Mouse (Mus musculus): ENCODE results near the gene Phf23. TPM values are rescaled to one million over a fixed set of nuclear protein-coding genes. Genes with fewer than 3 reads are reported as not detected.
A peak's percentile ranks its signal among the peaks of the same experiment; 100 is the strongest.
"Not testable (repeated sequence)": the region's sequence is repeated elsewhere in the genome, so short reads cannot be mapped to it uniquely, and the experiment has no call there.

Gene Phf23
- polyA plus RNA-seq, 1 experiment from 2014 or later = 43.8 TPM

- H3K9ac ChIP-seq = peak overlapping the region; percentile 44; the same call in 1 of the 2 replicates
- WGBS = 81% methylated on average over 2 of the region's 2 CpGs
Measured at GRCm38 (mm10) chr11:70002471-70002870, 6.9 kb downstream of the Phf23 start.

GRCm38 (mm10) chr11:70005521-70005920, 9.9 kb downstream of the Phf23 start:
- Histone ChIP-seq H3K4me1 (peaks cover 30% of the 10 kb centered on the region), H3K27me3 (replicated peaks) (no peaks in the 10 kb centered on the region), H3K27ac (replicated peaks) (no peak overlapping the region), H3K36me3 (peaks cover 65% of the 10 kb centered on the region), H3K4me2 (no peak overlapping the region), H3K4me3 (no peak overlapping the region), H3K9ac (no peak overlapping the region), H3K9me3 (no peaks in the 10 kb centered on the region)
- ATAC-seq (ENCODE audit: extremely low read depth, insufficient number of reproducible peaks, low FRiP score, low TSS enrichment) = no peak
- 53% methylated on average over 5 of the region's 5 CpGs for WGBS

More at GRCm38 (mm10) chr11:70002471-70002870, 6.9 kb downstream of the Phf23 start:
- Histone ChIP-seq H3K4me2 (peak overlapping the region; percentile 79), H3K27me3 (replicated peaks) (no peaks in the 10 kb centered on the region), H3K27ac (replicated peaks) (no peak overlapping the region), H3K36me3 (peaks cover 61% of the 10 kb centered on the region), H3K4me1 (peaks cover 49% of the 10 kb centered on the region), H3K4me3 (peak overlapping the region; percentile 79), H3K9me3 (no peaks in the 10 kb centered on the region)
- no peak for ATAC-seq (ENCODE audit: extremely low read depth, insufficient number of reproducible peaks, low FRiP score, low TSS enrichment)

- no peak overlapping the region for H3K27ac ChIP-seq (replicated peaks)
- no peaks in the 10 kb centered on the region for H3K27me3 ChIP-seq (replicated peaks)
- H3K36me3 ChIP-seq = peaks cover 93% of the 10 kb centered on the region
- no peak overlapping the region for H3K4me2 ChIP-seq
- H3K9me3 ChIP-seq = no peaks in the 10 kb centered on the region
- WGBS = 83% methylated on average over 6 of the region's 6 CpGs
- H3K4me3 ChIP-seq = no peak overlapping the region
- H3K4me1 ChIP-seq = peaks cover 16% of the 10 kb centered on the region
- no peak for ATAC-seq (ENCODE audit: extremely low read depth, insufficient number of reproducible peaks, low FRiP score, low TSS enrichment)
- no peak overlapping the region for H3K9ac ChIP-seq
Measured at GRCm38 (mm10) chr11:70010033-70010432, 14.5 kb downstream of the Phf23 start.

GRCm38 (mm10) chr11:70010548-70010947, 15.0 kb downstream of the Phf23 start:
- no peak overlapping the region for H3K27ac ChIP-seq (replicated peaks)
- H3K4me3 ChIP-seq = no peak overlapping the region
- 85% methylated on average over 12 of the region's 12 CpGs for WGBS
- peaks cover 19% of the 10 kb centered on the region for H3K4me1 ChIP-seq
- no peak overlapping the region for H3K9ac ChIP-seq
- H3K27me3 ChIP-seq (replicated peaks) = no peaks in the 10 kb centered on the region
- peaks cover 87% of the 10 kb centered on the region for H3K36me3 ChIP-seq
- H3K9me3 ChIP-seq = no peaks in the 10 kb centered on the region
- ATAC-seq (ENCODE audit: extremely low read depth, insufficient number of reproducible peaks, low FRiP score, low TSS enrichment) = no peak
- H3K4me2 ChIP-seq = no peak overlapping the region

- no peak overlapping the region for H3K4me3 ChIP-seq
- H3K4me1 ChIP-seq = peaks cover 22% of the 10 kb centered on the region
- no peak for ATAC-seq (ENCODE audit: extremely low read depth, insufficient number of reproducible peaks, low FRiP score, low TSS enrichment)
- WGBS = 88% methylated on average over 10 of the region's 10 CpGs
- no peak overlapping the region for H3K4me2 ChIP-seq
- H3K27ac ChIP-seq (replicated peaks) = no peak overlapping the region
- H3K9ac ChIP-seq = no peak overlapping the region
- no peaks in the 10 kb centered on the region for H3K9me3 ChIP-seq
- no peaks in the 10 kb centered on the region for H3K27me3 ChIP-seq (replicated peaks)
- peaks cover 83% of the 10 kb centered on the region for H3K36me3 ChIP-seq
Measured at GRCm38 (mm10) chr11:70010961-70011360, 15.4 kb downstream of the Phf23 start.

GRCm38 (mm10) chr11:70012931-70013330, 17.4 kb downstream of the Phf23 start:
- H3K36me3 ChIP-seq = peaks cover 64% of the 10 kb centered on the region
- H3K9ac ChIP-seq = 0 out of 2 replicates have a peak overlapping the region, but pooled peaks have one; percentile 24
- H3K4me2 ChIP-seq = no peak overlapping the region
- no peak overlapping the region for H3K27ac ChIP-seq (replicated peaks)
- no peaks in the 10 kb centered on the region for H3K27me3 ChIP-seq (replicated peaks)
- no peak overlapping the region for H3K4me3 ChIP-seq
- peaks cover 34% of the 10 kb centered on the region for H3K4me1 ChIP-seq
- no peak for ATAC-seq (ENCODE audit: extremely low read depth, insufficient number of reproducible peaks, low FRiP score, low TSS enrichment)
- 86% methylated on average over 9 of the region's 9 CpGs for WGBS
- H3K9me3 ChIP-seq = no peaks in the 10 kb centered on the region

- Histone ChIP-seq H3K27ac (replicated peaks) (no peak overlapping the region), H3K4me1 (peaks cover 37% of the 10 kb centered on the region), H3K4me2 (no peak overlapping the region), H3K27me3 (replicated peaks) (no peaks in the 10 kb centered on the region), H3K4me3 (no peak overlapping the region), H3K36me3 (peaks cover 59% of the 10 kb centered on the region), H3K9me3 (no peaks in the 10 kb centered on the region), H3K9ac (0 out of 2 replicates have a peak overlapping the region, but pooled peaks have one; percentile 24)
- ATAC-seq (ENCODE audit: extremely low read depth, insufficient number of reproducible peaks, low FRiP score, low TSS enrichment) = no peak
- WGBS = 85% methylated on average over 3 of the region's 3 CpGs
Measured at GRCm38 (mm10) chr11:70013408-70013807, 17.8 kb downstream of the Phf23 start.

GRCm38 (mm10) chr11:70014051-70014450, 18.5 kb downstream of the Phf23 start:
- no peak overlapping the region for H3K27ac ChIP-seq (replicated peaks)

GRCm38 (mm10) chr11:70014880-70015558, 19.4 kb downstream of the Phf23 start, which contains the start of gene Acadvl:
TSS of gene Acadvl (minus strand) at chr11:70015411.
- Histone ChIP-seq H3K27me3 (replicated peaks) (no peaks in the 10 kb centered on the region), H3K9ac (peak within 1 kb of the TSS; percentile 90), H3K4me3 (peak within 1 kb of the TSS; percentile 69), H3K27ac (replicated peaks) (peak within 1 kb of the TSS; percentile 83), H3K4me1 (peaks cover 53% of the 10 kb centered on the region), H3K36me3 (peaks cover 43% of the 10 kb centered on the region), H3K9me3 (no peaks in the 10 kb centered on the region), H3K4me2 (peak within 1 kb of the TSS; percentile 80)
- WGBS = under 1% methylated on average over 35 of the region's 35 CpGs
- peak; percentile 70; the same call in 1 of the 2 replicates for ATAC-seq (ENCODE audit: extremely low read depth, insufficient number of reproducible peaks, low FRiP score, low TSS enrichment)

More at GRCm38 (mm10) chr11:70014051-70014450, 18.5 kb downstream of the Phf23 start:
- Histone ChIP-seq H3K4me3 (peak overlapping the region; percentile 69), H3K4me1 (peaks cover 43% of the 10 kb centered on the region), H3K27me3 (replicated peaks) (no peaks in the 10 kb centered on the region), H3K9me3 (no peaks in the 10 kb centered on the region), H3K9ac (peak overlapping the region; percentile 90), H3K4me2 (peak overlapping the region; percentile 80), H3K36me3 (peaks cover 52% of the 10 kb centered on the region)
- WGBS = 52% methylated on average over 5 of the region's 5 CpGs
- ATAC-seq (ENCODE audit: extremely low read depth, insufficient number of reproducible peaks, low FRiP score, low TSS enrichment) = no peak

GRCm38 (mm10) chr11:70015677-70016076, 20.1 kb downstream of the Phf23 start:
- Histone ChIP-seq H3K4me1 (peaks cover 59% of the 10 kb centered on the region), H3K36me3 (peaks cover 36% of the 10 kb centered on the region)

GRCm38 (mm10) chr11:70016177-70016576, 20.6 kb downstream of the Phf23 start:
- WGBS = 84% methylated on average over 2 of the region's 2 CpGs
- peaks cover 31% of the 10 kb centered on the region for H3K36me3 ChIP-seq
- H3K4me1 ChIP-seq = peaks cover 63% of the 10 kb centered on the region
- not testable (repeated sequence) for H3K4me2 ChIP-seq; H3K4me3 ChIP-seq; H3K27ac ChIP-seq (replicated peaks); ATAC-seq (ENCODE audit: extremely low read depth, insufficient number of reproducible peaks, low FRiP score, low TSS enrichment); H3K27me3 ChIP-seq (replicated peaks); H3K9ac ChIP-seq; H3K9me3 ChIP-seq

More at GRCm38 (mm10) chr11:70015677-70016076, 20.1 kb downstream of the Phf23 start:
- ATAC-seq (ENCODE audit: extremely low read depth, insufficient number of reproducible peaks, low FRiP score, low TSS enrichment) = no peak
- peak overlapping the region; percentile 80 for H3K4me2 ChIP-seq
- no peaks in the 10 kb centered on the region for H3K9me3 ChIP-seq
- H3K4me3 ChIP-seq = peak overlapping the region; percentile 69
- H3K9ac ChIP-seq = no peak overlapping the region
- no peak overlapping the region for H3K27ac ChIP-seq (replicated peaks)
- WGBS = 55% methylated on average over 6 of the region's 6 CpGs
- H3K27me3 ChIP-seq (replicated peaks) = no peaks in the 10 kb centered on the region

GRCm38 (mm10) chr11:70016669-70017068, 21.1 kb downstream of the Phf23 start, which contains the start of gene Dlg4:
TSS of gene Dlg4 (plus strand) at chr11:70016942.
- Histone ChIP-seq H3K9ac (peak within 1 kb of the TSS; percentile 90), H3K4me3 (peak within 1 kb of the TSS; percentile 66), H3K4me1 (peaks cover 68% of the 10 kb centered on the region), H3K27me3 (replicated peaks) (no peaks in the 10 kb centered on the region), H3K4me2 (peak within 1 kb of the TSS; percentile 86), H3K27ac (replicated peaks) (peak within 1 kb of the TSS; percentile 87), H3K9me3 (no peaks in the 10 kb centered on the region), H3K36me3 (peaks cover 26% of the 10 kb centered on the region)
- ATAC-seq (ENCODE audit: extremely low read depth, insufficient number of reproducible peaks, low FRiP score, low TSS enrichment) = no peak
- WGBS = 63% methylated on average over 3 of the region's 3 CpGs
